Mouse (Mus musculus) brain, embryonic 14.5 days (tissue): ENCODE data around the gene Ncoa5. TPM values are rescaled to one million over a fixed set of nuclear protein-coding genes. Genes with fewer than 3 reads are reported as not detected.
A peak's percentile ranks its signal among the peaks of the same experiment; 100 is the strongest.

ENCODE experiments used
- DNase-seq: peaks from one replicate; pipeline ENCODE4 v3.0.0-alpha.2; 2011; ENCODE audit warnings: low read depth
- CTCF ChIP-seq: fragments of 200-500 bp; IDR thresholded peaks from 2 replicates; pipeline ENCODE4 v1.5.1; 2012; ENCODE audit warnings: inconsistent platforms, mild to moderate bottlenecking, moderate library complexity, borderline replicate concordance; ENCODE audit not compliant: insufficient read depth, insufficient read length; ENCODE audit errors: extremely low read depth
- POLR2A ChIP-seq: fragments of 200-500 bp; IDR thresholded peaks from 2 replicates; pipeline ENCODE4 v1.6.1; 2012; ENCODE audit warnings: mild to moderate bottlenecking, inconsistent platforms, borderline replicate concordance; ENCODE audit not compliant: poor library complexity, insufficient read depth, insufficient read length, severe bottlenecking; ENCODE audit errors: extremely low read depth
- polyA plus RNA-seq: library from polyadenylated mRNA; depleted of rRNA; stranded (reverse); fragments of >200 nt; gene quantifications from 2 replicates; pipeline ENCODE4 v1.2.3, GENCODE M21; 2012; rRNA removed

Ncoa5 gene
- 128 and 143 TPM in 2 replicates for polyA plus RNA-seq

DNA sequence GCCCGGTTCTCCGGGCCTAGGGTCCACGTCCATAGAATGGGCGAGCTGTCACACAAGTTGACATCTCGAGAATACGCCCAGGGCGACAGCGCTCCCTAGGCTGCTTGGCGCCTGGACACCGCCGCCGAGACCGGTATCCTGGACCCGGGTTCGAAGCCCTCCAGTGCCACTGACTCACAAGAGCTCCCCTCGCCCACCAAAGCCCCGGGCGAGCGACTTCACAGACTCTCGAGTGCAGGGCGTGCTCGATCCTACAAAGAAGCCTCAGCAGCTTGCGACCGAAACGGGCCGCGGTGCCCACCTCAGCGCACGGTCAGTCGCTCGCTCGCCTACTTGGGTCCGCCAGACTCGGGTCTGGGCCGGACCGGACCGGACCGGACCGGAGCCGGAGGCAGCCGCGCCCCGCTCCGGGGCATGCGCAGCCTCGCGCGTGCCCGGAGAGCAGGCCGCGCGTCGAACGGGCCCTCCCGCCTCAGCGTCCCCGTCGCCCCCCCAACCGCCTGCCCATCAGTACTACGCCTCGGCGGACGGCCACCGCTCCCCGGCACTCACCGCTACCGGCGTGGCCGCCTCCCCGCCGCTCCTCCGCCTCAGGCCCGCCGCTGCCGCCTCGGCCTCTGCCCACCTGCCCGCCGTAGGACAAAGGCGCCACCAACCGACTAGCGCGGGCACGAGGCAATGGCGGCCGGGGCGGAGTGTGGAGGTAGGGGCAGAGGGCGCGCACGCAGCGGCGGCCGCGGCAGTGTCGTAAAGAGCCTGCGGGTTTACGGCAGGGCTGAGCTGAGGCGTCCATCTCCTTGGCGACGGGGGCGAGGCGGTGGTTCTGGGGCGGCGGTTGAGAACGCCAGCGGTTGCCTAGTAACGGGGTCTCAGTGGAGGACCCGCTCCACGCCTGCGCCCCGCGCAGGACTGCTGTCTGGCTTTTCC, at the start of gene Ncoa5:
Gene Ncoa5, minus strand, starts transcription at position 737 of the 927 bp plus-strand sequence.
- TF ChIP-seq POLR2A (peak; percentile 87), CTCF (no peak)
- DNase-seq, result peak; percentile 100

DNA sequence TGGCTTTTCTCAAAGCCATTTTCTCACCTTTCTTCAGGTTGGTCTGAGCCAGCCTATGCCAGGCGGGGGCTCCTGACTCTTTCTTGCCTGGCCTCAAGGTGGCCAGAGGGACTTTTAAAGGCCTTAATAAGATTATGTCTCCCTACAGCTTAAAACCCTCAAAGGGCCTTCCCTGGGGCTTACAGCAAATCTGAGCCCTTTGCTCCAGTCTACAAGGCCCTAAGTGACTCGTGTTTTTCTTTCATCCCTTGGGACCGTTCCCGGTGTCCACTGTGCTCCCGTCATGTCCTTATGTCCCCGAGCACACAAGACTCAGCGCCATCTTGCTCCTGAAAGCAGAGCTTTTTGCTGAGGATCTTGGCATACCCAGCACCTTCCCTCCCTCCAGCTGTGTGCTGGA, 46.6 kb upstream of the Ncoa5 start:
- no peak for TF ChIP-seq CTCF
- TF ChIP-seq POLR2A, result no peak
- no peak for DNase-seq

DNA sequence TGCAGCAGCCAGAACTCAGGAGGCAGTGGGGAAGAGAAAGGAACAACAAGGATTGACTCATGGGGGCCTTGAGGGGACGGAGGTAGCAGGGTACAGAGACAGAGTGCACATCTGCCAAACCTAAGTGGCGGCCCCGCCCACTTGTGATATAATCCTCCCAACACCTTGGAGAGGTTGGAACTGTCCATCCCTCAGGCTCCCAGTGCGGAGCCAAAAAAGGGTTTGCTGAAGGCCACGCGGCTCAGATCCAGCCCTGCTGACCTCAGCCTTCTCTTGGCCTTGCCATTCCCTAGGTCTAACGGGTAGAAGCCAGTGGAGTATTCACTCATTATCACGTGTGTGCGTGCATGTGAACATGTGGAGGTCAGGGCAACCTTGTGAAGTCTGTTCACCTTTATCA, 46.0 kb upstream of the Ncoa5 start:
- TF ChIP-seq CTCF, result no peak
- TF ChIP-seq POLR2A, result no peak
- DNase-seq, result no peak

DNA sequence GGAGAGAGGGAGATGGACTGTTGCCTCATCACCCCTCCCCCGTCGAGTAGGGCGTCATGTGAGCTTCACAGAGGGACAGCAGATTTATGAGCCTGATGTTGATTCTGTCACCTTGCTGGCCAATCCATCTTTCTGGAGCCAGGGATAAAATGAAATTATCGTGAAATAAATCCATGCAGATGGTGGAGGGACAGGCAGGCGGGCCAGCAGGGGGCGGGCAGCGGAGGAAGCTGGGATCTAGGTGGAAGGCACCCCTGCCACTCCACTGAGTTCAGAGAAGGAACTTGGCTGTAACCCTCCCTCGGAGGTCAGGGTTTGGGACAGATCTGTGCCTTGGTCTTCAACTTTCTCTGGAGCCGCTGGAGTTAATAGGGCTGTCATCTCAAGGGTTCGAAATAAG, 43.9 kb upstream of the Ncoa5 start:
- TF ChIP-seq CTCF (peak; percentile 62), POLR2A (no peak)
- DNase-seq, result peak; percentile 47

DNA sequence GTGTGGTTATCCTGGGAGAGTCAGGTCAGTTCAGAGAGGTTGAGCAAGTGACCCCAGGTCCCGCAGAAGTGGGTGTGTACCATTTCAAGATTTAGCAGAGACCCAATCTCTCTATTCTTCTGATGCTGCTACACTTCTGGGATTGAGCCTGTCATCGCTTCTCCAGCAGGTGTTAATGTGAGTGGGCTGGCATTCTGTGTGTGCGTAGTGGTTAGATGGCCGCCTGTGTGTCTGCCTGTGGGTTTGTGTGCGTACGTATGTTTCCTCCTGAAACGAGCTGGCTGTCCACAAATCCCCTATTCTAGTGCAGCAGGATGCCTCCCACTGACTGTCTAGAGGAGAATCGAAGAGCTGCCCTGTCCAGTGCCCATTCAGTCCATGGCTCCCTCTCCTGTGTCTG, 43.4 kb upstream of the Ncoa5 start:
- peak; percentile 62 for DNase-seq
- TF ChIP-seq CTCF (no peak), POLR2A (no peak)

DNA sequence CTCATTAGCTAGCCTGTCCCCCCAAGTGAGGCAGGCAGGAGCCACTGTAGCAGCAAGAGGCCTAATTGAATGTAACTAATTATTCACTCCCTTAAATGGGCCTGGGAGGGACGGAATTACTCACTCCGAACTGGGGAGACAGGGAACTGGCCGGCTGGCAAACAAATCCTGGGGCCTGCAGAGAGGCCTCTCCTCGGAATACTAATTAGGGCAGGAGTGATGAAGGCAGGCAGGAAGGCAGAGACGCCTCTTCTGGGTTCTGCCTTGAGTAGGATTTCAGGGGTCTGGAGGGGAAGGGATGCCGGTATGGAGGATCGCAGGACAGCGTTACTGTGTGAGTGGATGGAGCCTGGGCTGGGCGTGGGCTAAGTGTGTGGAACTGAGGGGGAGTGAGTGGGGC, 42.4 kb upstream of the Ncoa5 start:
- DNase-seq, result peak; percentile 95
- TF ChIP-seq POLR2A, result no peak
- TF ChIP-seq CTCF, result no peak

DNA sequence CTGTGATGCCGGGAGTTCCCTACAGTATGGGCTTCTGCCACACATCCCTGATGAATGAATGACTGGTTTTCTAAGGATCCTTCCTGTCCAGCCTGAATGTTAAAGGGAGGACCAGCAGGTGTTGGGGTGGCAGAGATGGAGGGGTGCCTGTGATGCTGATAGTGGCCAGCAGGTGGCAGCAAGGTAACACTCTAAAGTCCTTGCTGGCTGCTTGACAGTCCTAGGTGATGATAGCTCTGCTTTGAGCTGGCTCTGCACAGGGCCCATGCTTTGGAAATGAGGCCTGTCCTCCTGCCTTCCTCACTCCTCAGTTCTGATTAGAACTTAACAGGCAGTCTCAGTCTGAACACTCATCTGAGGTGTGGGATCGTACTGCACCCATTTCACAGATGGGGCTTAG, 40.3 kb upstream of the Ncoa5 start:
- no peak for TF ChIP-seq POLR2A
- peak; percentile 97 for TF ChIP-seq CTCF
- DNase-seq, result peak; percentile 87

DNA sequence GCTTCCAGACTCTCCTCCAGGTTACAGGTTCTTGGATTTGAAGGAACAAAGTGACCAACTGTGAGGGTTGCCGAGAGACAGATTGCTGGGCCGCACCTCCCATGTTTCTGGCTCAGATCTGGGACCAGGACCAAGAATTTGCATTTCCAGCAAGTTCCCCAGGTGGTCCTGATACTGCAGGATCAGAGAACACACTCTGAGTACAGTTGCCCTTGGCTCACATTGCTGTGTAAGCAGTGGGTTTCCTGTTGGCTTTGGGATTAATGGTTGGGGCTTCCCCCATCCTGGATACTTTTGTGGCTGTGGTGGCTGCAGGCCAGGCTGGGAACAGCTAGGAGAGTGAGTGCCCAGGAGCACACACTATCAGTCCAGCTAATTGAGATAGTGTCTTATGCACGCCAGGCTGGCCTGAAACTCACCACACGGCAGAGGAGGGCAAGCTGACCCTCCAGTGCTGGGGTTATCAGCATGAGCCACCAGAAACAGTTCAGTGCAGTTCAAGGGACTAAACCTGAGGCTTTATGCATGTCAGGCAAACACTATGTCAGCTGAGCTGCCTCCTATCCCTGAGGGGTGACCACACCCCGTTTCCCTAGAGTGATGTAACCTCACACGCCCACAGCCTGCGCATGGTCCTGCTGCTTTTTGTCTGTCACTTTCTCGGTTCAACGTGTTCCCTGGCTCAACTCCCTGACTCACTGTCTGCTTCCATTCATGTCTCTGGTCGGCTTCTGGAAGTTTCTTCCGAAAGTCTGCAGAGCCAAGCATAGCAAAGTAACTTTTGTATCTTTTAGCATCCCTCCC, 39.6 kb upstream of the Ncoa5 start:
- no peak for TF ChIP-seq CTCF
- no peak for TF ChIP-seq POLR2A
- peak; percentile 69 for DNase-seq

DNA sequence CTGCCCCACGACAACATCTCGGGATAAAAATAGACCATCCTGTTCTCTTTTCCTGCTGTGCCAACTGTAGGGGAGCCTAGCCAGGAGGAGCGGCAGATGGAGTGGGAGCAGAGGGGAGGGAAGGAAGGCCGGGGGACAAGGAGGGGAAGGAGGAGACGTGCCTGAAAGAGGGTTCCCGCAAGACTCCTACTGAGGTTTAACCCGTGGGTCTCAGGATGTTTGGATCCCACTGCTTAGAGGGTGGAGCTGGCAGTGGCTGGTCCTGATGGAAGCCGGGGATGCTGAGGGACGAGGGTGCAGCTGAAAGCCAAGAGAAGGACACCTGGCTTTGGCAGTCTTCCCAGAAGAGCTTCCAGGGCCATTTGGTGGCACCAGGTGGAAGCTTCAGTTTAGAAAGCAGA, 38.7 kb upstream of the Ncoa5 start:
- peak; percentile 78 for DNase-seq
- TF ChIP-seq POLR2A (no peak), CTCF (no peak)

DNA sequence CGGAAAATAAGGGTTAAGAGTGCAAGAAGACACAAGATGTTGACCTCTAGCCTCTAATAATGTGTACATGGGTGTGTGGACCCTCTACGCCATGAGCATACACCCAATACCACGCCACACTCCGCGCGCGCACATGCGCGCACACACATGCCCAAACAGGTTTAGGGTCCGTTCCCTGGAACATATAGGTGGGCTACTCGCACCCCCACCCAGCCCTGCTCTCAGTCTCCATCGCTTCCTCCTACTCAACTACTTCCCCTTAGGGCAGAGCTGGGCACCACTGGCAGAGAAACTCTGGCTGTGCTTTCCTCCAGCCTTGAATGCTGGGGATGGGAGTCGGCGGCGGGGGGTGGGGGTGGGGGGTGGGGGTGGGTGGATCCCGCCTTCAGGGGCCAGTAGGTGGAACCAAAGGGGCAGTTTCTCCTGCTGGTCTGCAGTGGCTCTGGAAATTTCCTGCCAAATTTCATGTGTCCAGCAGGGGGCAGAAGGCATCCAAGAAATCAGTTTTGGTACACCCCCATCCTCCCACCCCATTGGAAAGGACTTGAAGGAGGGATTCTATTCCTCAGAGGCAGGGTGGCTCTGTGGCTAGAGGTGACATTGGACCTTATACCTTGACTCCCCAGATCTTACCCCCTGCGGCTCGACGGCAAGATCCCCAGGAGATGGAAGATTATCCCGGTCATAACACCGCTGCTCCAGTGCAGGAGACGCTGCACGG, 35.6 kb upstream of the Ncoa5 start:
- DNase-seq, result peak; percentile 83
- no peak for TF ChIP-seq POLR2A
- peak; percentile 86 for TF ChIP-seq CTCF

DNA sequence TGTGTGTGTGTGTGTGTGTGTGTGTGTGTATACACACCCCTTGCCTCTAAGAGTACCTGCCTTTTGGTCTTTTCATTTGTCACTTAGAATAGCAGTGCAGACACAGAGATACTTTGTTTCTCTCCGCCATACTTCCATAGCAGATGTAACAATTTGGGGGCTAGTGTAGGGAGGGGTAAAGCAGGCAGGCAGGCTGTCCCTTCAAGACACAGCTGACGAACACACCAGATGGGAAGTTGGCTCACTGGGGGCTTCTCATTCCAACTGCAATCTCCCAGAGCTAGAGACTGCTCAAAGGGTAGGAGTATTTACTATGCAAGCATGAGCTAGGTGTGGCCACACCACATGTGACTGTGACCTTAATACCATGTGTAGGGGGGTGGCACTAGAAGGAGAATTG, 34.1 kb upstream of the Ncoa5 start:
- TF ChIP-seq POLR2A (no peak), CTCF (no peak)
- peak; percentile 69 for DNase-seq

DNA sequence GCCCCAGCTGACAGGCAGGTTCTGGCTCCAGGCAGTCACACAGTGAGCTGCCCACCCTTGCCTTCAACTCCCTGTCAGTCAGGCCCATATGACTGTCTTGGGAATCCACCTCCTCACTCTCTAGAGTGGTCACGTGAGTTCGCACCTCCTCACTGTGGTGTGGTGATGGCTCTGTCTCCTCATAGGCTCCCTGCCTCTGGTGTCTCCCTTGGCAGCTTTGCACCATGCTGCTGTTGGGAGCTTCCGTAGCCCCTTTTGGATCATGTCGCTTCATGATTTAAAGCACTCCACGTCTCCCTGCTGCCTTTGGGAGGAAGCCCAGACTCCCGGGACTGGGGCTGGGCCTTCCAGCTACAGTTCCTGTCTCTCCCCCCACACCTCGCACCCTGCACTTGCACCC, 29.8 kb upstream of the Ncoa5 start:
- peak; percentile 54 for DNase-seq
- TF ChIP-seq CTCF (no peak), POLR2A (no peak)
